Mouse (Mus musculus): ENCODE measurements around the gene Rxra.

Rxra gene

DNA sequence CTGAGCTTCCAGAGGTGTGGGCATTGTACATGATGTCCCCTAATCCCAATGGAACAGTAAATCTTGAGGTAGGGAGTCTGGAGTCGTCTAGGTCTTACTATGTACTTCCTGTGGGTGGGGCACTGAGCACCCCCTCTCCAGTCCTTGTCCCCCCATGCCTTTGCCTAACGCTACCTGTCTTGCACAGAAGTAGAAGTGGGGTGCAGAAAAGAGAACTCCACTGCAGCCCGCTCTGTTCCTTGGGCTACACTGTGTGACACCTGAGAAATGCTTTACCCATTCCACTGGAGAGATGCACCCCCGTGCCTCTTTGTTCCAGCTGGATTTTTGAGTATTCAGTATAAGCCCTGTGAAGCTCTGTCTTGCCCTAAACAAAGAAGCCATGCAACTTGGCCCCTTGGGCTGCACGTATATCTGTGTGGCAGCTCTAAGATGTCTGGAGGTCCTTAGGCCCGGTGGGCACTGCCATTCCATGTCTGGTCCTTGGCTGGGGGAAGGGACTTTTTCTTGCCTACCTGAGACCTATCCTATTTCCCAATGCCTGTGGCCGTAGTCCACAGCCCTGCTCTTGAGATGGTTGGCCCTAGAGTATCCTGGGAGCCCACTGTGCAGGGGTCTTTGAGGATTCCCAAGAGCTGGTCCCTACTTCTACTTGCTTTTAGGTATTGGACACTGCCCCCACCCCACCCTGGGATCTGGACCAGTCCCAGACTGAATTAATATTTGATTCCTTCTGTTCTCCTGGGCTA is 67.8 kb downstream of the Rxra start:
- DNase-seq = no peak

- DNase-seq = no peak
Measured at GRCm38 (mm10) chr2:27744612-27745351, 68.5 kb downstream of the Rxra start.

- peak; percentile 47 for DNase-seq
Measured at GRCm38 (mm10) chr2:27745673-27746620, 69.7 kb downstream of the Rxra start.

- no peak for DNase-seq
Measured at GRCm38 (mm10) chr2:27746854-27747253, 70.6 kb downstream of the Rxra start.

DNA sequence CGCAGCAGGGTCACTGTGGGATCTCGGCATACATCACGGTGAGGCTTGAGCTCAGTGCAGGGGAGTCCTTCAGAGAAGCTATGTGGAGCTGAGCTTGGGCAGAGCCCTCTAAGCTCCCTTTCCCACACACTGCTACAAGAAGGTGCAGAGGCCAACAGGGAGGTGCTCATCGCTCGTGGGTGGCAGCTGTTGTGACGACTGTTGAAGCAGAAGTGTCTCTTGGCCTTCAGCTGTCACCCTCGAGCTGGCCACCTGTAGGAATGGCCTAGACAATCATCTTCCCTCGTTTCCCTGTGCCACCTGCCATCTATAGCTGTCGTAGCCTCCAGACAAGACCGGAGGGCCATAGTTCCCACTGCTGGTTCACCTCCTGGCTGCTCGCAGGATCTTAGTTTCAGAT is 72.7 kb downstream of the Rxra start:
- no peak for DNase-seq

- DNase-seq = no peak
Measured at GRCm38 (mm10) chr2:27750399-27751134, 74.3 kb downstream of the Rxra start.

DNA sequence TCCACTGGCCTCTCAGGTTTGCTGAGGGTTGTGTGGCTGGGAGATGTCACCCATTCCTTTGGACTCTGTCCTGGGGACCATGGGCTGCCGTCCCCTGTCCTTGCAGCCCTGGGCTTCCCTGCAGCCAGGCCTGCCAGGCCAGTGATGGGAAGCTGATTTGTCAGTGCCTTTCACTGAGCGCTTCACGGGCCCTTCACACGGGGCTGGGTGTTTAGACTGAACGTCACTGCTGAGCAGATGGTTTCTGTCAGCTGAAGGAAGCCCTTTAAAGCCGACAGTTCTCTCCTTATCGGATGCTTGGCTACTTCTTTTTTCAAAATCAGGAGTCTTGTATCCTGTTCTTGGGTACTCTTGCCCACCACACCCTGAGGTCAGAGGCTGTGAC is 74.9 kb downstream of the Rxra start:
- DNase-seq = no peak

GRCm38 (mm10) chr2:27751803-27752202 is 75.6 kb downstream of the Rxra start:
- no peak for DNase-seq

GRCm38 (mm10) chr2:27754094-27754493 is 77.9 kb downstream of the Rxra start:
- no peak for DNase-seq

DNA sequence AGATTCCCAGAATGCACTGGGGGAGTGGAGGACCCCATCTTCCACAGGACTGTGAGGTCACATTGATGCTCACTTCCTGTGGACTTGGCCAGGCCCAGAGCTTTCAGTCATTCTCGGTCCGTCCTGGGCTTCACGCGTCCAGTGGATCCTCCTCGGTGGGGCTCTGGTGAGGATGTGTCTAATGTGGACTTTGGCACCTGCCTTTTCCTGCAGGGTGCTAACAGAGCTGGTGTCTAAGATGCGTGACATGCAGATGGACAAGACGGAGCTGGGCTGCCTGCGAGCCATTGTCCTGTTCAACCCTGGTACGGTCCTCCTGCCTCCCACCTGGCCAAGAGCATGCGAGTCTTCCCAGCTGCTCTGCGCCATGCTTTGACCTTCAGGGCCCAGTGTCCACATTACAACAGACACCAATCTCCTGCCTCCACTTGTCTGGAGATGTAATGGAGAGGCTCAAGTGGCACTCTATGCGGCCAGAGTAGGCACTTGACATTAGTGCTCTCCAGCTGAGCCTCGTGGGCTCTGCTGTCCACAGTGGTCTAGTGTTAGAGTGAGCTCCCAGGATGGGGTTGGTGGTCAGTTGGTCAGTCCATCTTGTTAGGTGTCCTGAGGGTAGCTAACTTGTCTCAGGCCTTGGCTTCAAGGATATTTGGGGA is 79.9 kb downstream of the Rxra start:
- no peak for DNase-seq

- peak; percentile 94 for DNase-seq
Measured at GRCm38 (mm10) chr2:27758414-27759301, 82.4 kb downstream of the Rxra start.

DNA sequence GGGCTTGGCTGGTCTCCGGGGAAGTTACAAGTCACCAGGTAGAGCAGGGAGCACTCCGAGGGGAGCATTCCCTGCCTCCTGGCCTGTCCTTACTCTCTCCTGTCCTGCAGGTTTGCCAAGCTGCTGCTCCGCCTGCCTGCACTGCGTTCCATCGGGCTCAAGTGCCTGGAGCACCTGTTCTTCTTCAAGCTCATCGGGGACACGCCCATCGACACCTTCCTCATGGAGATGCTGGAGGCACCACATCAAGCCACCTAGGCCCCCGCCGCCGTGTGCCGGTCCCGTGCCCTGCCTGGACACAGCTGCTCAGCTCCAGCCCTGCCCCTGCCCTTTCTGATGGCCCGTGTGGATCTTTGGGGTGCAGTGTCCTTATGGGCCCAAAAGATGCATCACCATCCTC is 83.2 kb downstream of the Rxra start:
- no peak for DNase-seq

DNA sequence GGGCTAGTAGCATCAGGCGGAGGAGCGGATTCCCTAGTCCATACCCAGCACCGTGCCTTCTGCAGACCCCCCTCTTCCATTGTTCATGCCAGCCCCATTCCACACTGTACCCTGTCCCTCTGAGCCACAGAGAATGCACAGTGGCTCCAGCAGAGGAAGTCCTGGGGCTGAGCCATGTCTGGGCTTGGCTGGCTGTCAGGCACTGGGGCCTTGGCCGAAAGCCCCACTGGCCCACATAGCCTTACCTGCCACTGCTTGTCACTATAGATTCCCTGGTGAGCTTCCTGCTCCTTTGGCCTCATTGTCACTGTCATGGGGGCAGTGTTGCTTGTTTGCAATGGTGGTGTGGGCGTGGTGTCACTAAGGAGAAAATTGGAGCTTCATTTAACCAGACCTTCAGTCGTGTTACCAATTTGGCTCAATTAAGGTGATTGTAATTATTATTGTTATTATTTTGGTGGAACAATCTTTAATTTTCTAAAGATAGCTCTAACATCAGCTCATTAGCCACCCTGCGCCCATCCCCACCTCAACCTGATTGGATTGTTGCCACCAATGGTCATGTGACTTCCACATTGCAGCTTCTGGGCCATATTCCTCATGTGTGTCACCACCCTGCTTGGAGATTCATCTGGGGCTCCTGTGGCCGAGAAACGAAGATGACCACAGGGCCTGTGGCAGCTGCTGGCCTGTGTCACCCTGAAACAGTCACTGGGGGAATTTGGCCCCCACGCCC is 85.2 kb downstream of the Rxra start:
- no peak for DNase-seq

GRCm38 (mm10) chr2:27761996-27762340 is 85.7 kb downstream of the Rxra start:
- DNase-seq = no peak

DNA sequence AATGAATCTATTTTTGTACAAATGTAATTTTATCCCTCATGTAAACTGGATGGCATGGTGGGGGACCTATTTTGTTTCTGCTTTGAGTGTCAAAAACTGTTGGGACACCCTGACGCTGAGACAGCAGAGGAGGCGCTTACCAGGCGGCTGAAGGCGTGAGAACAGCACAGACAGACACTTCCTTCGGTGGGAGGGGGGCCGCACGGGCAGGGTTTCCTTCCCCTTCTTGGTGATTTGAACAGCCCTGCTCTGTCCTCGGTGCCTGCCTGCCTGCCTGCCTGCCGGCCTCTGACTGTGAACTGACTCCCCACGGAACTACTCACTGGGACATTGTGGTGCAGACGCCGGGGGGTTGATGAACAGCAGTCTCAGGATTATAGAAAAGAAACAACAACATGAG is 86.3 kb downstream of the Rxra start:
- no peak for DNase-seq

DNA sequence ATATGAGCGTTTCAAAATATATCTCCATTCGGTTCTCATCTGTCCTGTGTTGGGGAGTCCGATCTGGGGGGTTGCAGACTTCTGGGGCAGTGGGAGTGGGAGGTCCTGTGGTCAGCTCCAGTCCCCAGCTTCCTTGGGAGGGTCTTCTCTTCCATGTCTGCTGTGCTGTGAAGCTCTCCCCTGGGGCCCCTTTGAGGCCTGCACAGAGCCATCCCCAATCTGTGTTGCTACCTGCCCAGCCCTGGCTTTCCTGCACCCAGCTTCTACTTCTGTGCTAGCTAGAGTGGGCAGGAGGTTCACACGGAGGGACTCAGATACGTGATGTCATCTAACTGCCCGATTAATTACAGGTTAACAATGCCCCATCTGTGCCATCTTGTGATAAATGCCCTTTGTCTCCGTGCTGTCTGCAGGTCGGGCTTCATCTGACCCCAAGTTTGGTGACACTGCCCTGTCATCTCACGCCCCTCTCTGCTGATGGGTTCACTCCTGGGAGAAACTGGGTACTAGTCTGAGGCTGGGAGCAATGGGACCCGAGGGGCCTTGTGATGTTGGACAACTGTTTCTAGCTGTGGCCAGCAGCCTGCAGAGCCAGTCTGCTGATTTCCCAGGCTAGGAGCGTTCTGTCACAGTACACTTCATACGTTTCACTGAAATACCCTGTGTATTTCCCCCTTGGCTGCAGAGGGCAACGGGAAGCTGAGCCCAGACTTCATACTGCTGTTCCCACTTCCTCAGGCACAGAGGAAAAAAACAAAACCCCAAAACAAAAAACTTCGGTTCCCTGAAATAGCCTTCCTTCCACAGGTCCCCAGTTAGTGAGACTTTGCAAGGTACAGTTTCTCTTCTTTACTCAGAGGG is 86.9 kb downstream of the Rxra start:
- DNase-seq = no peak

GRCm38 (mm10) chr2:27764256-27764936 is 88.2 kb downstream of the Rxra start:
- DNase-seq = no peak

DNA sequence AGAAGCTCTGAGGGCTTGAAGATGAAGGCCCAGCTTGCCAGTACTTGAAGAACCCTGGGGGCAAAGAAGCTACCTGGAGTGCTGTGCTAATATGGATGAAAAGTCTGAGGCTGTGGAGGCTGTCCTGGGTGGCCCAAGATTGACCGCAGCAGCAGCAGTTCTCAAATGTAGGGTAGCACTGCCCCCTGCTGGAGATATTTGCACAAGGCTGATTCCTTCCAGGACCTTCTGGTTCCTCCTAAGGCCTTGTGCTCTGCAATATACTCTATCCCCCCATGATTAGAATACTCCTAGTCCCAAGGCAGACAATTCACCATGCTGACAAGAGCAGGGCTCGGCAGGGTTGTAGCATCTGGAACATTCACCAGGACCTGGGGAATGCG is 88.7 kb downstream of the Rxra start:
- peak; percentile 94 for DNase-seq

DNA sequence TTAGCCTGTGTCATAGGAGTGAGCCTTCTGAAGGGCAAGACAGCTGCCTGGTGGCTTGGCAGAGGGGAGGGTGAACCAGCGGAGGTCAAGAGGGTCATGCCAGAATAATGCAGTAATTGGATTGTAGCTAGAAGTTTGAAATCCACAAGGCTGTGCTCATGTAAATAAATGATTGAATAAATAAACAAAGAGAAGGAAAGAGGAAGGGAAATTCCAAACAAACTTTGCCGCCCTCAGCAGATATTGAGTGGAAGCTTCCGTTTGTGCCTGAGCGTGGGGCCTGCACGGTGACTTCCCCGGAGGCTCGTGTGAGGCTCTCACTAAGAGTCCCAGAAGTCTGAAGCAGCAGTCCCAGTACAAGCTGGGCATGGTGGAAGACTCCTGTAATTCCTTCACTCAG is 91.5 kb downstream of the Rxra start:
- no peak for DNase-seq

All from right cerebral cortex, postnatal 4 days (tissue).